Mouse (Mus musculus) hindbrain, embryonic 14.5 days (tissue): Measurements from ENCODE around the gene Klhl32. TPM values are rescaled to one million over a fixed set of nuclear protein-coding genes. Genes with fewer than 3 reads are reported as not detected.

ENCODE experiments used
- ATAC-seq: fragments of 200-750 bp; cut with Nextera tagmentation; 2 replicates; pipeline ENCODE4 v1.8.0; 2017; ENCODE audit warnings: moderate number of reproducible peaks, mild to moderate bottlenecking, moderate TSS enrichment, moderate library complexity; ENCODE audit not compliant: low FRiP score
- DNase-seq: peaks from one replicate; pipeline ENCODE4 v3.0.0-alpha.2; 2015; ENCODE audit warnings: low spot score
- H3K27ac ChIP-seq: fragments of 300-500 bp; sonication (generic); 2 replicates; pipeline ENCODE4 v1.5.1; 2014; ENCODE audit warnings: mild to moderate bottlenecking, moderate library complexity
- H3K27me3 ChIP-seq: fragments of 300-500 bp; sonication (generic); 2 replicates; pipeline ENCODE4 v1.6.1; 2014; ENCODE audit warnings: mild to moderate bottlenecking, low read length, mixed read lengths; ENCODE audit not compliant: control insufficient read depth, insufficient read depth
- H3K36me3 ChIP-seq: fragments of 300-500 bp; sonication (generic); replicated peaks from 2 replicates; pipeline ENCODE4 v1.6.1; 2014; ENCODE audit not compliant: control insufficient read depth, insufficient read depth
- H3K4me1 ChIP-seq: fragments of 300-500 bp; sonication (generic); replicated peaks from 2 replicates; pipeline ENCODE4 v1.6.1; 2014; ENCODE audit warnings: antibody characterized with exemption, low read length, mixed read lengths; ENCODE audit not compliant: control insufficient read depth, insufficient read depth
- H3K4me2 ChIP-seq: fragments of 300-500 bp; sonication (generic); replicated peaks from 2 replicates; pipeline ENCODE4 v1.6.1; 2014; ENCODE audit warnings: mild to moderate bottlenecking, moderate library complexity
- H3K4me3 ChIP-seq: fragments of 300-500 bp; sonication (generic); replicated peaks from 2 replicates; pipeline ENCODE4 v1.5.1; 2014; ENCODE audit warnings: mild to moderate bottlenecking, low read length
- H3K9ac ChIP-seq: fragments of 300-500 bp; sonication (generic); 2 replicates; pipeline ENCODE4 v1.6.1; 2014
- H3K9me3 ChIP-seq: fragments of 300-500 bp; sonication (generic); 2 replicates; pipeline ENCODE4 v1.6.1; 2016; ENCODE audit warnings: low read length; ENCODE audit not compliant: control insufficient read depth
- WGBS: fragments of 180-500 bp; shearing (Covaris S2); extraction: QIAGEN DNeasy Blood & Tissue Kit; methylation state at CpG from one replicate; pipeline ENCODE4 v1.1.7; 2014; 5-methylcytosine and 5-hydroxymethylcytosine counted together
- polyA plus RNA-seq: library from polyadenylated mRNA; unstranded; fragments of >200 nt; fragmentation: Nextera tagmentation; extraction: Ambion mirVana; gene quantifications from 2 replicates; pipeline ENCODE4 v1.2.1, GENCODE M21; 2014

Gene Klhl32
- polyA plus RNA-seq, 1 experiment from 2014 or later, result 29.8 TPM

- 92% methylated on average over 6 of the region's 6 CpGs for WGBS
- H3K4me2 ChIP-seq, result no peak overlapping the region
- H3K9me3 ChIP-seq, result no peaks in the 10 kb centered on the region
- no peaks in the 10 kb centered on the region for H3K27me3 ChIP-seq
- H3K36me3 ChIP-seq, result no peaks in the 10 kb centered on the region
- H3K27ac ChIP-seq, result no peak overlapping the region
- ATAC-seq (no peak), DNase-seq (no peak)
- no peaks in the 10 kb centered on the region for H3K4me1 ChIP-seq
- H3K4me3 ChIP-seq, result no peak overlapping the region
- H3K9ac ChIP-seq, result no peak overlapping the region
These were observed 253.8 kb downstream of the Klhl32 start for GRCm38 (mm10) chr4:24596942-24597611.

- ATAC-seq (no peak), DNase-seq (no peak)
- H3K9me3 ChIP-seq, result no peaks in the 10 kb centered on the region
- no peak overlapping the region for H3K4me3 ChIP-seq
- H3K4me2 ChIP-seq, result no peak overlapping the region
- H3K36me3 ChIP-seq, result no peaks in the 10 kb centered on the region
- H3K4me1 ChIP-seq, result no peaks in the 10 kb centered on the region
- H3K9ac ChIP-seq, result no peak overlapping the region
- H3K27me3 ChIP-seq, result no peaks in the 10 kb centered on the region
- H3K27ac ChIP-seq, result no peak overlapping the region
These were observed 256.1 kb downstream of the Klhl32 start for GRCm38 (mm10) chr4:24594824-24595223.

- no peaks in the 10 kb centered on the region for H3K36me3 ChIP-seq
- no peak for DNase-seq
These were observed 266.9 kb downstream of the Klhl32 start for GRCm38 (mm10) chr4:24583997-24584396.

GRCm38 (mm10) chr4:24582295-24582694 is 268.6 kb downstream of the Klhl32 start:
- H3K4me1 ChIP-seq, result no peaks in the 10 kb centered on the region
- H3K9me3 ChIP-seq, result no peaks in the 10 kb centered on the region
- H3K4me3 ChIP-seq, result no peak overlapping the region
- DNase-seq (no peak), ATAC-seq (no peak)
- H3K4me2 ChIP-seq, result no peak overlapping the region
- H3K27ac ChIP-seq, result no peak overlapping the region
- no peaks in the 10 kb centered on the region for H3K36me3 ChIP-seq
- WGBS, result 69% methylated on average over 1 of the region's 1 CpGs
- no peaks in the 10 kb centered on the region for H3K27me3 ChIP-seq
- H3K9ac ChIP-seq, result no peak overlapping the region

More at GRCm38 (mm10) chr4:24583997-24584396, 266.9 kb downstream of the Klhl32 start:
- no peak overlapping the region for H3K9ac ChIP-seq
- no peak overlapping the region for H3K4me3 ChIP-seq
- no peak overlapping the region for H3K27ac ChIP-seq
- no peaks in the 10 kb centered on the region for H3K4me1 ChIP-seq
- no peak overlapping the region for H3K4me2 ChIP-seq
- H3K27me3 ChIP-seq, result no peaks in the 10 kb centered on the region
- H3K9me3 ChIP-seq, result no peaks in the 10 kb centered on the region
- ATAC-seq, result no peak
- WGBS, result 61% methylated on average over 3 of the region's 3 CpGs

GRCm38 (mm10) chr4:24577594-24577993 is 273.3 kb downstream of the Klhl32 start:
- ATAC-seq, result no peak
- no peak overlapping the region for H3K9ac ChIP-seq
- H3K4me1 ChIP-seq, result no peaks in the 10 kb centered on the region
- no peak for DNase-seq
- no peaks in the 10 kb centered on the region for H3K9me3 ChIP-seq
- H3K36me3 ChIP-seq, result no peaks in the 10 kb centered on the region
- no peaks in the 10 kb centered on the region for H3K27me3 ChIP-seq
- H3K4me3 ChIP-seq, result no peak overlapping the region
- 97% methylated on average over 5 of the region's 5 CpGs for WGBS
- no peak overlapping the region for H3K4me2 ChIP-seq
- H3K27ac ChIP-seq, result no peak overlapping the region

- H3K36me3 ChIP-seq, result no peaks in the 10 kb centered on the region
- H3K27ac ChIP-seq, result no peak overlapping the region
- H3K9me3 ChIP-seq, result no peaks in the 10 kb centered on the region
- H3K4me1 ChIP-seq, result no peaks in the 10 kb centered on the region
- WGBS, result 21% methylated on average over 6 of the region's 6 CpGs
- H3K9ac ChIP-seq, result no peak overlapping the region
- H3K4me2 ChIP-seq, result no peak overlapping the region
- H3K27me3 ChIP-seq, result no peaks in the 10 kb centered on the region
- DNase-seq, result peak; percentile 93
- H3K4me3 ChIP-seq, result no peak overlapping the region
- peak; percentile 85 for ATAC-seq
These were observed 276.6 kb downstream of the Klhl32 start for GRCm38 (mm10) chr4:24574276-24574675.

GRCm38 (mm10) chr4:24568989-24569556 is 281.9 kb downstream of the Klhl32 start:
- WGBS, result 50% methylated on average over 7 of the region's 7 CpGs
- H3K36me3 ChIP-seq, result no peaks in the 10 kb centered on the region
- H3K4me1 ChIP-seq, result no peaks in the 10 kb centered on the region
- H3K9me3 ChIP-seq, result no peaks in the 10 kb centered on the region
- no peak overlapping the region for H3K4me2 ChIP-seq
- no peaks in the 10 kb centered on the region for H3K27me3 ChIP-seq
- H3K27ac ChIP-seq, result no peak overlapping the region
- ATAC-seq (no peak), DNase-seq (no peak)
- H3K9ac ChIP-seq, result no peak overlapping the region
- H3K4me3 ChIP-seq, result no peak overlapping the region

- H3K9ac ChIP-seq, result no peak overlapping the region
- H3K27ac ChIP-seq, result no peak overlapping the region
- H3K36me3 ChIP-seq, result no peaks in the 10 kb centered on the region
- no peak for ATAC-seq
- no peak for DNase-seq
- H3K4me3 ChIP-seq, result no peak overlapping the region
- H3K4me1 ChIP-seq, result no peaks in the 10 kb centered on the region
- H3K9me3 ChIP-seq, result no peaks in the 10 kb centered on the region
- no peaks in the 10 kb centered on the region for H3K27me3 ChIP-seq
- H3K4me2 ChIP-seq, result no peak overlapping the region
- 77% methylated on average over 6 of the region's 6 CpGs for WGBS
These were observed 282.9 kb downstream of the Klhl32 start for GRCm38 (mm10) chr4:24568026-24568425.
